Mouse (Mus musculus) CH12.LX (cell line): ENCODE results near the gene Syt6. TPM values are rescaled to one million over a fixed set of nuclear protein-coding genes. Genes with fewer than 3 reads are reported as not detected.
A peak's percentile ranks its signal among the peaks of the same experiment; 100 is the strongest.

ENCODE experiments used
- DNase-seq: peaks from one replicate; pipeline ENCODE4 v3.0.0-alpha.2; 2013; ENCODE audit errors: extremely low read depth
- H3K27ac ChIP-seq: 2 replicates; pipeline ENCODE4 v1.5.1; 2012; ENCODE audit warnings: low read depth, mild to moderate bottlenecking, control low read depth, moderate library complexity; ENCODE audit not compliant: insufficient read depth
- H3K27me3 ChIP-seq: replicated peaks from 2 replicates; pipeline ENCODE3; 2012; ENCODE audit warnings: inconsistent platforms
- H3K36me3 ChIP-seq, 2 experiments: replicated peaks in 1 of 2; 2 replicates each; pipeline versions ENCODE3 to v1.6.1; 2012; ENCODE audit warnings: inconsistent platforms in 1 of 2, low read length in 1 of 2, mild to moderate bottlenecking in 1 of 2, mixed read lengths in 1 of 2, moderate library complexity in 1 of 2; ENCODE audit not compliant: control insufficient read depth in 1 of 2, insufficient read depth in 1 of 2
- H3K4me1 ChIP-seq, 2 experiments: 2 replicates each; pipeline ENCODE4 v1.6.1; 2012; ENCODE audit warnings: inconsistent platforms in 1 of 2, moderate library complexity in 1 of 2; ENCODE audit not compliant: insufficient read depth in 2 of 2, control insufficient read depth in 1 of 2
- H3K4me2 ChIP-seq: 2 replicates; pipeline ENCODE4 v1.6.1; 2012; ENCODE audit warnings: low read depth, mild to moderate bottlenecking, control low read depth; ENCODE audit not compliant: poor library complexity, insufficient read depth, severe bottlenecking
- H3K4me3 ChIP-seq, 3 experiments: fragments of 150-350 bp in 1 of 3; sonication (generic) in 1 of 3; replicated peaks in 1 of 3; 2 replicates each; pipeline versions ENCODE3 to v1.5.1; 2011 to 2012; ENCODE audit warnings: low read depth in 2 of 3, low read length in 2 of 3, mild to moderate bottlenecking in 2 of 3, moderate library complexity in 2 of 3, control low read depth in 1 of 3, improper control_type of control experiment in 1 of 3, inconsistent platforms in 1 of 3, mixed read lengths in 1 of 3; ENCODE audit not compliant: poor library complexity in 1 of 3
- H3K79me2 ChIP-seq: replicated peaks from 2 replicates; pipeline ENCODE4 v1.6.1; 2012; ENCODE audit warnings: mild to moderate bottlenecking, moderate library complexity; ENCODE audit not compliant: control insufficient read depth, poor library complexity, insufficient read depth, severe bottlenecking; ENCODE audit errors: extremely low read depth
- H3K9ac ChIP-seq: 2 replicates; pipeline ENCODE4 v1.6.1; 2012; ENCODE audit warnings: low read depth, mild to moderate bottlenecking, control low read depth, moderate library complexity; ENCODE audit not compliant: insufficient read depth
- H3K9me3 ChIP-seq: replicated peaks from 2 replicates; pipeline ENCODE3; 2012; ENCODE audit warnings: low read length, inconsistent platforms, mixed read lengths
- CHD2 ChIP-seq: IDR thresholded peaks from 2 replicates; pipeline ENCODE4 v1.6.1; 2011; ENCODE audit warnings: low read length, improper control_type of control experiment
- ETS1 ChIP-seq: conservative IDR thresholded peaks from 2 replicates; pipeline ENCODE4 v1.6.1; 2012; ENCODE audit warnings: low read depth, mild to moderate bottlenecking, inconsistent platforms, low read length, improper control_type of control experiment, moderate library complexity
- GABPA ChIP-seq: IDR thresholded peaks from 2 replicates; pipeline ENCODE4 v1.6.1; 2012; ENCODE audit warnings: low read depth, low read length, improper control_type of control experiment, inconsistent platforms; ENCODE audit not compliant: insufficient replicate concordance
- HCFC1 ChIP-seq: IDR thresholded peaks from 2 replicates; pipeline ENCODE4 v1.6.1; 2012; ENCODE audit warnings: low read depth, mild to moderate bottlenecking, inconsistent platforms, low read length, improper control_type of control experiment
- IRF4 ChIP-seq: IDR thresholded peaks from 2 replicates; pipeline ENCODE4 v1.6.1; 2014; ENCODE audit warnings: low read depth, mild to moderate bottlenecking, inconsistent platforms, low read length, improper control_type of control experiment
- JUN ChIP-seq: IDR thresholded peaks from 2 replicates; pipeline ENCODE4 v1.6.1; 2011; ENCODE audit warnings: low read depth, mild to moderate bottlenecking, low read length, improper control_type of control experiment, moderate library complexity; ENCODE audit not compliant: insufficient read depth
- KAT2A ChIP-seq: IDR thresholded peaks from 2 replicates; pipeline ENCODE4 v1.6.1; 2012; ENCODE audit warnings: low read length, improper control_type of control experiment, inconsistent platforms; ENCODE audit not compliant: insufficient replicate concordance
- MAFK ChIP-seq: IDR thresholded peaks from 2 replicates; pipeline ENCODE4 v1.6.1; 2011; ENCODE audit warnings: low read length, improper control_type of control experiment; ENCODE audit not compliant: insufficient replicate concordance
- NELFE ChIP-seq: IDR thresholded peaks from 2 replicates; pipeline ENCODE4 v1.6.1; 2011; ENCODE audit warnings: low read depth, low read length, improper control_type of control experiment
- PAX5 ChIP-seq: IDR thresholded peaks from 2 replicates; pipeline ENCODE4 v1.6.1; 2012; ENCODE audit warnings: low read length, inconsistent platforms, mixed read lengths
- POLR2AphosphoS2 ChIP-seq: IDR thresholded peaks from 2 replicates; pipeline ENCODE4 v1.6.1; 2011; ENCODE audit warnings: low read depth, low read length, improper control_type of control experiment
- RCOR1 ChIP-seq: conservative IDR thresholded peaks from 2 replicates; pipeline ENCODE4 v1.6.1; 2012; ENCODE audit warnings: low read depth, mild to moderate bottlenecking, inconsistent platforms, low read length, improper control_type of control experiment
- USF2 ChIP-seq: conservative IDR thresholded peaks from 2 replicates; pipeline ENCODE4 v1.6.1; 2011; ENCODE audit warnings: low read depth, low read length, improper control_type of control experiment
- ZKSCAN1 ChIP-seq: IDR thresholded peaks from 2 replicates; pipeline ENCODE4 v1.6.1; 2012; ENCODE audit warnings: low read depth, inconsistent platforms, low read length, improper control_type of control experiment, borderline replicate concordance
- dilution Hi-C: fragments of 300-500 bp; cut with MboI; formaldehyde crosslinking; loops from 2 replicates; pipeline ENCODE4 v1.14.3; 2020; ENCODE audit warnings: low sequenced_read_pairs; ENCODE audit not compliant: extremely low pct_unique_long_range_greater_than_20kb, extremely low pct_ligation_motif_present
- in situ Hi-C: fragments of 300-500 bp; cut with MboI; formaldehyde crosslinking; loops from 3 replicates; pipeline ENCODE4 v1.14.3; 2019; ENCODE audit warnings: low sequenced_read_pairs, low pct_ligation_motif_present, low pct_unique_long_range_greater_than_20kb, mixed read lengths
- polyA plus RNA-seq: library from polyadenylated mRNA; unstranded; fragments of >175 nt; gene quantifications from 2 replicates; pipeline ENCODE4 v1.2.1, GENCODE M21; 2012; ENCODE audit warnings: low read depth; ENCODE audit not compliant: insufficient read length
- total RNA-seq, 2 experiments: library from RNA; depleted of rRNA; stranded (reverse); fragments of 300-350 nt in 1 of 2; fragments of >200 nt in 1 of 2; gene quantifications; 2 replicates each; pipeline ENCODE4 v1.2.3; 2012 to 2014

Gene Syt6
- total and polyA plus RNA-seq, 3 experiments = not detected

GRCm38 (mm10) chr3:103682473-103682872 is 107.4 kb downstream of the Syt6 start:
- Histone ChIP-seq H3K79me2 (no peaks in the 10 kb centered on the region), H3K9me3 (peaks cover 5% of the 10 kb centered on the region)
- peak; percentile 12 for DNase-seq
- in situ Hi-C loops = no loop called here
- no peak for TF ChIP-seq ZKSCAN1
- no peak for TF ChIP-seq IRF4
- no peak for TF ChIP-seq PAX5
- TF ChIP-seq RCOR1 = no peak
- TF ChIP-seq, all 38 proteins: peak for 0
- H3K4me2 ChIP-seq = no peak overlapping the region
- no peaks in the 10 kb centered on the region for H3K36me3 ChIP-seq
- dilution Hi-C loops = no loop called here
- no peak overlapping the region for H3K9ac ChIP-seq
- peaks cover 8 to 24% of the 10 kb centered on the region in 2 experiments for H3K4me1 ChIP-seq
- no peak overlapping the region for H3K4me3 ChIP-seq
- H3K27me3 ChIP-seq = no peaks in the 10 kb centered on the region
- H3K27ac ChIP-seq = no peak overlapping the region

- Histone ChIP-seq H3K9me3 (peaks cover 5% of the 10 kb centered on the region), H3K27me3 (no peaks in the 10 kb centered on the region), H3K9ac (no peak overlapping the region), H3K36me3 (no peaks in the 10 kb centered on the region), H3K27ac (no peak overlapping the region), H3K4me3 (no peak overlapping the region), H3K79me2 (no peaks in the 10 kb centered on the region), H3K4me2 (no peak overlapping the region), H3K4me1 (peaks cover 8 to 24% of the 10 kb centered on the region in 2 experiments)
- in situ Hi-C loops = no loop called here
- dilution Hi-C loops = no loop called here
- DNase-seq = peak; percentile 25
- TF ChIP-seq MAFK (no peak), PAX5 (no peak), USF2 (no peak), NELFE (no peak), KAT2A (no peak), JUN (no peak), IRF4 (no peak), CHD2 (no peak), GABPA (no peak), POLR2AphosphoS2 (no peak), ETS1 (no peak), HCFC1 (no peak)
These were observed 108.4 kb downstream of the Syt6 start for GRCm38 (mm10) chr3:103683234-103683965.
